Mouse (Mus musculus): ENCODE results near the gene Vwa5b1.

The Vwa5b1 gene

DNA sequence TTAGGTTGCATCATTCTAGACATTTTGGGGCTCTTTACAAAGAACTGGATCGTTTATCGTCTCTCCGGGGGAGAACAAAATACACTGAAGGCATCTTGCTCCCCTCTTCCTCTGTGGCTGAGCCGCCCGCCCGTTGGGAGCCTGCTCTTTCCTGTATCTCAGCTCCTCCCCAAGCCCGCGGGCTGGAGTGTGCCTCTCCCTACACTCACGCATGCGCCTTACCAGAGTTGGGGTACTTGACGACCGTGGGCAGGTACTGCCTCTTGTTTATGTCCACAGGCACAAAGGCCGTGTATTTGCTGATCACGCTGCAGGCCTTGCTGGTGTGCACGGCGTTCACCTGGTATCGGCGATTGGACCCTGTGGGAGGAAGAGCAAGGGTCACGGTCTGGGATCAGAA is 57.3 kb downstream of the Vwa5b1 start:
- no peak for DNase-seq (ENCODE audit: low spot score in 2 of 2)

DNA sequence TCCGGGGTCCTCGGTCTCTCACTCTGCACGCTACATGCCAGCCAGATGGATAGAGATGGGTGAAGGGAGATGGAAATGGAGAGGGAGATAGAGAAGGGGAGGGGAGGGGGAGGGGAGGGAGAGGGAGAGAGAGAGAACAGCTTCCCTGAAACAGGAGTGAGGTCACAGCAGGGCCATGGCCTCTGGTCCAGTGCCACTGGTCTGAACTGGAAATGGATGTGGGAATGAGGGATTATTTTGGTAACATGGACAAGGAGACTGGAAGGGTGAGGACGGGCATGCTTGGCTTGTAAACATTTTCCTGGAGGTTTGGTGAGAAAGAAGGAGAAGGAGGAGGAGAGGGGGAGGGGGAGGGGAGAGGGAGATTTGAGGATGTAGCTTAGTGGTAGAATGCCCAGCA is 59.0 kb downstream of the Vwa5b1 start:
- DNase-seq (ENCODE audit: low spot score in 2 of 2) = no peak

GRCm38 (mm10) chr4:138574800-138575606 is 60.7 kb downstream of the Vwa5b1 start:
- DNase-seq (ENCODE audit: low spot score in 2 of 2) = no peak

DNA sequence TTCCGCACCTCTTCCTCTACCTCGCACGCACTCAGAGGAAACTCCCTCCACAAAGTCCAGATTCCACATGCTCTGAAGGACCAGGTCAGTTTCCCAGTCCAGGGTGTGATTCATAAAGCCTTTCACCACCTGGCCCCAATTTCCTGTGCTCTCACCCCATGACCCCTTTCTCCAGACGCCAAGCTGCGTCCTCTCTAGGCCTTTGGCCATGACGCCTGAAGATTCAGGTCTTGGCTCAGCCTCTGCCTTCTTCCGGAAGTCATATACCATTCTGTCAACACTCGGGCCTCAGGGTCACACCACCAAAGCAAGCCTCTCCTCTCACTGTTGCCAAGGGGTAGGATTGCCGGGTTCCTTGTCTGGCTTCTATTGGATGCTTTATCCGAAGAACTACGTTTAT is 65.8 kb downstream of the Vwa5b1 start:
- peak in 1 of 2 experiments; percentile 28 for DNase-seq (ENCODE audit: low spot score in 2 of 2)

DNA sequence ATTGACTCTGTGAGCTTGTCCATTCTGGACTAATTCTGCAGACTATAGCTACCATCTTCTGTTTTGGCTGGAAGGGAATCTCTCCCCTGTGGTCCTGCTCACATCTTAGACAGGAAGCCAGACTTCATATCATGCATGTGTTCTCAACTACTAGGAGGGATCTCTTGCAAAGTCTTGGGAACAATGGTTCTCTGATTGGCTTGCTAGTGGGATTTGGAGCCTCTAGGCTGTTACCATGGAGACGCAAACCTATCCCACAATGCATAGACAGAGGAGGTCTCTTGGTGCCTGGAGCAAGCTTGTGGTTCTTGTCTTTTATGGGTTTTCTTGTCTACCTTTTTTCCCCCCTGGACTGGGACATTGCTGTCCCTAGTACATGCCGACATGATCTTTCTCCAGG is 67.4 kb downstream of the Vwa5b1 start:
- DNase-seq (ENCODE audit: low spot score in 2 of 2) = no peak

DNA sequence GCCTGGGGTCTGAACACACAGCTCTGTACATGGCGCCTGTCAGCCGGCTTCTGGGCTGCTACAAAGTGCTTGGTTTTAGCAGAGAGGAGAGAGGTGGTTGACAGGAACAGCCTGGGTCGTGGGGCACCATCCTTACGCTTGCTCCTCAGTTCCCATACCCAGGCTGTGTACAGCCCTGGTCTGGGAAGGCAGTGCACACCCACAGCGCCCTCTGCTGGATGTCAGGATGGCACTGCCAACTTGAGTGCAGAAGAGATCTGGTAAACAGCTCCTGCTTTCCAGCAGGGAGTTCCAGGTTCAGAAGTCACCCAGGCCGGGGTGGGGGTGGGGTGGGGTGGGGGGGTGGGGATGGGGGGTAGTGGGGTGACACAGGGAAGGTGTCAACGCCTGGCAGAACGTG is 73.7 kb downstream of the Vwa5b1 start:
- DNase-seq (ENCODE audit: low spot score in 2 of 2) = peak; percentile 64 to 88

DNA sequence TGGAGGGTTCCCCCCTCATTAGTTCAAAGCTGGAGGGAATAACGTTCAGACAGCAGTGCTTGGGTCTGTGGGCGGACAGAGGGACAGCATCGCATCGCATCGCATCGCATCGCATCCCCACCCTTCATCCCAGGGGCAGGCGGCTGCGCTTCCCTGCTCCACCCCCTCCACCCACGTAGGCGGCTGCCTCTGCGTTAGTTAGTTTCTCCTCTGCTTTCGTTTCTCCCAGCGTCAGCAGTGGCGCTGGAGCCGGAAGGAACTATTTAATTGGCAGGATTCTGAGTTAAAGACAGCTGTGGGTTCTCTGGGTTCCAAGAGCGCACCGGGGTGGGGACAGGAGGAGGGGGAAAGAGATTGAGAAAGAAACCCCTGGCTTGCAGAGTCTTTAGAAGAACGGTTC is 80.2 kb downstream of the Vwa5b1 start:
- DNase-seq (ENCODE audit: low spot score in 2 of 2) = peak in 1 of 2 experiments; percentile 38

GRCm38 (mm10) chr4:138554934-138555333 is 80.8 kb downstream of the Vwa5b1 start:
- no peak for DNase-seq (ENCODE audit: low spot score in 2 of 2)

- no peak for DNase-seq (ENCODE audit: low spot score in 2 of 2)
Measured at GRCm38 (mm10) chr4:138554302-138554701, 81.4 kb downstream of the Vwa5b1 start.

DNA sequence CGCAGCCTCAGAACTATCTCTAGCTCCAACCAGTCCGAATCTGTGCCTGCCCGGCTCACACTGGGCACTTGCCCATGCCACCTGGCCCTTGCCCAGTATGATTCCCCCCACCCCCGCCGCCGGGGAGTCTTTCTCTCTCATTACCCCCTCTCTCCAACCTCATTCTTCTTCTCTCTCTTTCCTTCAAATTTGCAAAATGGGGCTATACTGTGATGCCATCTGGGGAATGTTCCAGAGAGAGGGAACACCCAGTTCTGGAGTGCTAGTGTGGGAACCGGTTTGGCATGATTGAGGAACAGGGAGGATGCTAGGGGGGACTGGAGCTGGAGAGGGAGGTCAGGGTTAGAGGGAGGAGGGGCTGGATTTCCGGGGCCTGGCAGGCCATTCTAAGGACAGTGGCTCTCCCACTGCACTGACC is 82.2 kb downstream of the Vwa5b1 start:
- no peak for DNase-seq (ENCODE audit: low spot score in 2 of 2)

- no peak for DNase-seq (ENCODE audit: low spot score in 2 of 2)
Measured at GRCm38 (mm10) chr4:138553116-138553515, 82.6 kb downstream of the Vwa5b1 start.

- no peak for DNase-seq (ENCODE audit: low spot score in 2 of 2)
Measured at GRCm38 (mm10) chr4:138551601-138552000, 84.1 kb downstream of the Vwa5b1 start.

DNA sequence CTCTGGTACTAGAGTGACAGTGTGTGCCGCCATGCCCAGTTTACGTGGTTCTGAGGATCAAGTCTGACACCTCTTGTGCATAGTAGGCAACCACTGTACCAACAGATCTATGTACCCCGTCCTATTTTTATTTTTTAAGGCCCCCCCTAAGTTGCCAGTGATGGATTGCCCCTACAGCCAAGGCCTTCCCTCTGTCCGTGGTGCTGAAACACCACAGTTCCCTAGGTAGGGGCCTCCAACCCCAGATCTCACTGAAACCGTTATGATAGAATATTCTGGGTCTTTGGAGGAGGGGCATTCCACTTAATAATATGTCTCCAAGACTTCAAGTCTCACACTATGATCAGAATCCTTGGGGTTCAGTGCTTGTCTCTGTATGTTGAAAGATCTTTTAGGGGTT is 85.1 kb downstream of the Vwa5b1 start:
- DNase-seq (ENCODE audit: low spot score in 2 of 2) = no peak

- no peak for DNase-seq (ENCODE audit: low spot score in 2 of 2)
Measured at GRCm38 (mm10) chr4:138548960-138549359, 86.7 kb downstream of the Vwa5b1 start.

DNA sequence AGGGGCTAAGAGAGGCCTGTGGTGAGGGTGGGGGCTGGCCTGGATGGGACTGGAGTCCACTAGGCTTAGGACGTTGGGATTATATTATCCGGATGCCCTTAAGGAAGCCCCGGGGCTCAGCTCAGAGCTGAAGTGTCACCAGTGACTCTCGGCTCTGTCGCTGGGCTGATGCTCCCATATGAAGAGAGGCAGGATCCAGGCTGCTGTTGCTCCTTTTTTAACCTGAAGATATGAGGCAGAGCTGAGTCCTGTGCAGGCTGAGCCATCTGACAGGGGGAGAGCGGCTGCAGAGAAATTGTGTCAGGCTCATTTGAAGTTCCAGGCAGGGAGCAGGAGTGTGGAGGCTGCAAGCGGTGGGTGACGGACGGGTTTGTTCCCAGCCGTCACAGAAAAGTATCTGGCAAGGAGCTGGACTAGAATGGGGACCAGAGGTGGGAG is 87.5 kb downstream of the Vwa5b1 start:
- no peak for DNase-seq (ENCODE audit: low spot score in 2 of 2)

GRCm38 (mm10) chr4:138547556-138547955 is 88.1 kb downstream of the Vwa5b1 start:
- no peak for DNase-seq (ENCODE audit: low spot score in 2 of 2)

DNA sequence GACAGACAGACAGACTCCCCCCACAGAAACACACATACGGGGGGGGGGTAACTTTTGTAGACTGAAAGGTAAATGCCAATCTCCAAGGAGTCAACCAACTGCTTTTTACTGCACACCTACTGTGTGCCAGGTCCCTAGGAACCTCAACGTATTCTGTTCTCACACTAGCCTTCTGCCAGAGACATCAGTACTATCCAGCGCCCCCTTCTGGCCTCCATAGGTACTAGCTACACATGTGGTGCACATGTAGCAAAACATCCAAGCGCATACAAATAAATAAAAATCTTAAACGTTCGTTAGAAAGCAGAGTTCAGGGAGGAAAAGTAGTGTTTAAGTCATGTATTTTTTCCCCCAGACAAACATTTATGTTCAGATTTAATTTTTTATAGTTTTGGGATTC is 88.6 kb downstream of the Vwa5b1 start:
- DNase-seq (ENCODE audit: low spot score in 2 of 2) = no peak

- DNase-seq (ENCODE audit: low spot score in 2 of 2) = no peak
Measured at GRCm38 (mm10) chr4:138546241-138546640, 89.4 kb downstream of the Vwa5b1 start.

- peak; percentile 70 to 72 for DNase-seq (ENCODE audit: low spot score in 2 of 2)
Measured at GRCm38 (mm10) chr4:138543177-138543576, 92.5 kb downstream of the Vwa5b1 start.

DNA sequence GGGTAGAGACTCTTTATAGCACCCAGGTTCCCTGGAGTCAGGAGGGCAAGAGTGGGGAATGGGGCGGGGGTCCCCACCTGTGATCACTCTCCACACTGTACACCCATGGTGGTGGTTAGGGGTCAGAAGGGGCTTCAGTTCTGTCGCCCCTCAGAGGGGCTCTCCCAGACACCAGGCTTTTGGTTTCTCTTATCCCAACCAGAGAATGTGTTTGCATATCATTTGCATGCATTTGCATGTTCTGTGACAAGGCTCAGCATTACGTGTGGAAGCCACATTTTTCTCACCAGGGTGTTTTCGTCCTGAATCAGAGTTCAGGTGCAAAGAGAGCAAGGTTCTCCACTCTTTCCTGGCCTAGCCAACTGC is 97.6 kb downstream of the Vwa5b1 start:
- no peak for DNase-seq (ENCODE audit: low spot score in 2 of 2)

GRCm38 (mm10) chr4:138537210-138538083 is 98.2 kb downstream of the Vwa5b1 start:
- DNase-seq (ENCODE audit: low spot score in 2 of 2) = no peak

- DNase-seq (ENCODE audit: low spot score in 2 of 2) = no peak
Measured at GRCm38 (mm10) chr4:138535610-138536009, 100.1 kb downstream of the Vwa5b1 start.

GRCm38 (mm10) chr4:138533877-138534276 is 101.8 kb downstream of the Vwa5b1 start:
- DNase-seq (ENCODE audit: low spot score in 2 of 2) = no peak

Data from urinary bladder, postnatal 4 days (tissue).